Mouse (Mus musculus) B cell, adult 62 days (primary cell): ENCODE measurements around the gene Zfp219. TPM values are rescaled to one million over a fixed set of nuclear protein-coding genes. Genes with fewer than 3 reads are reported as not detected.

Source experiments
- total RNA-seq: library from RNA; stranded (reverse); gene quantifications from 4 replicates; pipeline ENCODE4 v1.2.4, GENCODE M21; 2023

Gene Zfp219
- 10.3 to 15.8 TPM (median 11.6 TPM) in 4 replicates for total RNA-seq

GRCm38 (mm10) chr14:52020486-52021137, at the start of gene Zfp219:
Gene Zfp219, minus strand, starts transcription at chr14:52020733.

GRCm38 (mm10) chr14:52042359-52042758, 21.8 kb upstream of the Zfp219 start, which contains the start of gene Olfr221:
Gene Olfr221, minus strand, starts transcription at chr14:52042459.

GRCm38 (mm10) chr14:52015445-52016100, 5.0 kb downstream of the Zfp219 start, which contains the start of gene Tmem253:
Gene Tmem253, plus strand, starts transcription at chr14:52015658.

GRCm38 (mm10) chr14:51984247-51985231, 36.0 kb downstream of the Zfp219 start, which contains the start of gene Arhgef40:
Gene Arhgef40, plus strand, starts transcription at chr14:51984719.

Other genes with a start within 250 kb of the Zfp219 start
- not detected in 4 replicates for gene Ang4, start 247.1 kb downstream of the Zfp219 start, total RNA-seq
- not detected in 4 replicates for gene AY358078, start 220.7 kb downstream of the Zfp219 start, total RNA-seq
- gene Ear6, start 167.0 kb downstream of the Zfp219 start, total RNA-seq: not detected in 4 replicates
- gene Mettl17, start 135.9 kb downstream of the Zfp219 start, total RNA-seq: 55.5 to 70.0 TPM (median 69.1 TPM) in 4 replicates
- gene Slc39a2, start 127.8 kb downstream of the Zfp219 start, total RNA-seq: 0.53 to 0.73 TPM (median 0.57 TPM) in 4 replicates
- 2.6 TPM in 1 of 4 replicates, not detected in the others for gene Ndrg2, start 106.6 kb downstream of the Zfp219 start, total RNA-seq
- gene Tppp2, start 102.3 kb downstream of the Zfp219 start, total RNA-seq: not detected in 4 replicates
- not detected in 4 replicates for gene Rnase13, start 98.0 kb downstream of the Zfp219 start, total RNA-seq
- gene Arhgef40, start 36.0 kb downstream of the Zfp219 start, total RNA-seq: 0.52 to 1.9 TPM (median 1.2 TPM) in 3 of 4 replicates, not detected in the other
- gene Tmem253, start 5.1 kb downstream of the Zfp219 start, total RNA-seq: 1.4 TPM in 1 of 4 replicates, not detected in the others
- gene Olfr221, start 21.7 kb upstream of the Zfp219 start, total RNA-seq: not detected in 4 replicates
- 402 to 432 TPM (median 411 TPM) in 4 replicates for gene Hnrnpc, start 83.3 kb upstream of the Zfp219 start, total RNA-seq
- gene Rpgrip1, start 90.0 kb upstream of the Zfp219 start, total RNA-seq: 26.6 to 47.6 TPM (median 37.0 TPM) in 4 replicates
- 66.0 to 72.9 TPM (median 70.2 TPM) in 4 replicates for gene Supt16, start 176.7 kb upstream of the Zfp219 start, total RNA-seq
- 267 to 322 TPM (median 286 TPM) in 4 replicates for gene Chd8, start 237.0 kb upstream of the Zfp219 start, total RNA-seq